Mouse (Mus musculus): ENCODE results near the gene Fmod. TPM values are rescaled to one million over a fixed set of nuclear protein-coding genes. Genes with fewer than 3 reads are reported as not detected.

The Fmod gene
- total and polyA plus RNA-seq, 2 experiments from 2014 or later = 14.2 to 19.6 TPM

DNA sequence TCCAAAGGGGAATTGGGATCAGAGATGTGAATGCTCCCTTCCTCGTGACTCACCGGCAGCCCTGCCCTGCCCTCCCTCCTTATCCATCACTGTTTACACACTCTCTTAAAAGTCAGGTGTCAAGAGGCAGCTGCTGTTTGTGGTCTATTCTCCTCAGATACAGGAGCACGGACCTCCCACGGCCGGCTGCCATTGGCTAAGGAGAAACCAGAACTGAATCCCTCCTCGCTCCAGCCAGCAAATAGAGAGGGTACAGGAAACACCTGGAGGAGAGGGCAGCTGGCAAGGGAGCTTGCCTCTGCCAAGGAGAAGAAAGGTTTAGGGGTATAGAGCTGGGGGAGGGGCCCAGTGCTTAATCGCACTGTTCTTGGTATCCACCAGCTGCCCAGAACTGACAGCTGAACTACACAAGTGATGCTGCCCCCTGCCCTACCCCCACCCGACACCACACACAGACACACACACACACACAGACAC lies 30.1 kb downstream of the Fmod start:
- no peaks in the 10 kb centered on the region for H3K36me3 ChIP-seq (ENCODE audit: insufficient read depth)
- H3K9ac ChIP-seq = no peak overlapping the region
- peaks cover 6% of the 10 kb centered on the region; the same call in 1 of the 2 replicates for H3K4me1 ChIP-seq (ENCODE audit: insufficient read depth)
- H3K27ac ChIP-seq (ENCODE audit: low read depth, low read length) = no peak overlapping the region
- no peak overlapping the region for H3K4me3 ChIP-seq (ENCODE audit: low read depth, low read length)
- no peak overlapping the region for H3K4me2 ChIP-seq (ENCODE audit: low read depth)
- TF ChIP-seq CTCF (IDR thresholded peaks at IDR 0.05; ENCODE audit: low read depth) = no peak
- DNase-seq (peak; percentile 20), ATAC-seq (peak; percentile 15; the same call in 1 of the 2 replicates)
- no peaks in the 10 kb centered on the region for H3K27me3 ChIP-seq (ENCODE audit: insufficient read depth, low read length)
- 10% methylated on average over 8 of the region's 8 CpGs for WGBS
- no peaks in the 10 kb centered on the region for H3K9me3 ChIP-seq (ENCODE audit: low read length)

DNA sequence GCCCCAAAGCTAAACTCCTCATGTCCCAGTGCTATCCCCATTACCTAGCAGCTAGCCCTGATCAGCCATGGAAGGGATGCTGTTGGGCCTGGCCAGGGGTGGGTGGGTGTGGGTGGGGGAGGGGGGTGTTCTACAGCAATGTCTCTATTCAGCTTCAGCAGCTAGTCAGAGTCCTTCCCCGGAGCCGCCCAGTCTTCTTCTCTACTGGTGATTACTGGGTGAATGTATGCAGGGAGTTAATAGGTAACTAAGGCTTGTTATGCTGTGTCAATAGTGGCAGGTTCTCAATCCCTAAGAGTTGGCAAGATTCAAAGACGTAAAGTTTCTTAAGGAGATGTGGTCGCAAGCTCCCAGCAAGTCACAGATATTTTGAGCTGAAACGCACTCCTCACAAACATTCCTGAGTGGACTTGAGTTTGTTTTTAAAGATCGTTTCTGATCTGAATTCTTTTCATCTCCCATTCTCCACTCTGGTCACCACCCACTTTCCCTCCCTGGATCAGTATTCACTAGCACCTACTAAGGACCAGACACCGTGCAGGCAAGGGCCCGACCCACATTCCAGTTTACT lies 33.1 kb downstream of the Fmod start:
- no peaks in the 10 kb centered on the region for H3K36me3 ChIP-seq (ENCODE audit: insufficient read depth)
- ATAC-seq (no peak), DNase-seq (no peak)
- TF ChIP-seq CTCF (IDR thresholded peaks at IDR 0.05; ENCODE audit: low read depth) = no peak
- WGBS = 42% methylated on average over 8 of the region's 8 CpGs
- no peak overlapping the region for H3K4me2 ChIP-seq (ENCODE audit: low read depth)
- no peaks in the 10 kb centered on the region for H3K9me3 ChIP-seq (ENCODE audit: low read length)
- no peak overlapping the region for H3K4me3 ChIP-seq (ENCODE audit: low read depth, low read length)
- H3K9ac ChIP-seq = no peak overlapping the region
- no peak overlapping the region for H3K27ac ChIP-seq (ENCODE audit: low read depth, low read length)
- H3K4me1 ChIP-seq (ENCODE audit: insufficient read depth) = no peaks in the 10 kb centered on the region
- no peaks in the 10 kb centered on the region for H3K27me3 ChIP-seq (ENCODE audit: insufficient read depth, low read length)

DNA sequence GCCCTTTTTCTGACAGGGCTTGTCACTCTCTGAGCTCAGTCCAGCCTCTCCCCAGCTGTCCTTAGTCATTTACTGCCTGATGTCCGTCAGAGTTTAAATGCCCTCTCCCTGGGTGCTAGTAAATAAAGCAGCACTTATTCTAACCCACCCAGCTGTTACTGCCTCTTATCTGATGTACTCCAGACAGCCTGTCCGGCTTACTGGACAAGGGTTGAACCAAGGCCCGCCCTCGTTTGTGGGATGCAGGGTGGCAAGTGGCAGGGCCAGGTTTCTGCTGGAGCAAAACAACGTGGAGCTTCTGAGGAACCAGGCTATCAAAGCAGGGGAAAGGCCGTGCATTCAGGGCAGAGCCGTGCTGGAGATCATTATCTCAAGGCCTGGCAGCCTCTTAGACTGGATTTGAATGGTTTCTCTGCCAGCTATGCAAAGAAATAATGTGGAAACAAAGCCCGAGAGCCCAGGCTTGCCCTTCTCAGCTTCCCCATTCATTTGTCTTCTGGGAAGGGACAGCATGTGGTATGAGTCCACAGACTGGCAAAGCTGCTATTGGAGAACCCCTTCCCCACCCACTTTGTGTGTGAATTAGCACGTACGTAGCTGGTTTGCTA lies 34.5 kb downstream of the Fmod start:
- H3K9ac ChIP-seq = no peak overlapping the region
- H3K4me2 ChIP-seq (ENCODE audit: low read depth) = no peak overlapping the region
- H3K4me3 ChIP-seq (ENCODE audit: low read depth, low read length) = no peak overlapping the region
- no peak for TF ChIP-seq CTCF (IDR thresholded peaks at IDR 0.05; ENCODE audit: low read depth)
- no peaks in the 10 kb centered on the region for H3K4me1 ChIP-seq (ENCODE audit: insufficient read depth)
- H3K27ac ChIP-seq (ENCODE audit: low read depth, low read length) = 0 out of 2 replicates have a peak overlapping the region, but pooled peaks have one; percentile 23
- no peak for DNase-seq
- ATAC-seq = peak; percentile 46
- H3K9me3 ChIP-seq (ENCODE audit: low read length) = no peaks in the 10 kb centered on the region
- no peaks in the 10 kb centered on the region for H3K27me3 ChIP-seq (ENCODE audit: insufficient read depth, low read length)
- no peaks in the 10 kb centered on the region for H3K36me3 ChIP-seq (ENCODE audit: insufficient read depth)
- 18% methylated on average over 10 of the region's 10 CpGs for WGBS

GRCm38 (mm10) chr1:134073061-134073564 lies 36.1 kb downstream of the Fmod start:
- 0 out of 2 replicates have a peak, but pooled peaks cover 3% of the 10 kb centered on the region for H3K4me1 ChIP-seq (ENCODE audit: insufficient read depth)

DNA sequence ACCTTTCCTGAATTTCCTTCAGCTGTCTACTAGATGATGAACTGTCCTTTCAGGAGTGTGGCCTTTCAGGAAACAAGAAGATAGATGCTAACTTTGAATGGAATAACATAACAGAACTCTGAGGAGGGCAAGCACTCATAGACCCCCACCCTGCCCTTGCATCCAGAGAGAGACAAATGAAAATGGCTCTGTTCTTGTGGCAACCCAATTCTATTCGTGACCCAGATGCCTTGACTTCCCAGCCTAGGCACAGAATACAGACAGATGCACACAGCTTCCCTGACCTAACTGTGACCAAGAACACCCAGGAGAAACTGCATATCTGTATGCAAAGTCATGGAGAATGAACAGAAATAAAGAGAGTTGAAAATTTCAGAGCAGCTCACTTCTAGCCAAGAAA lies 36.6 kb downstream of the Fmod start:
- Histone ChIP-seq H3K27ac (ENCODE audit: low read depth, low read length) (no peak overlapping the region), H3K36me3 (ENCODE audit: insufficient read depth) (no peaks in the 10 kb centered on the region), H3K4me3 (ENCODE audit: low read depth, low read length) (no peak overlapping the region), H3K4me2 (ENCODE audit: low read depth) (no peak overlapping the region), H3K9me3 (ENCODE audit: low read length) (no peaks in the 10 kb centered on the region), H3K4me1 (ENCODE audit: insufficient read depth) (0 out of 2 replicates have a peak, but pooled peaks cover 3% of the 10 kb centered on the region), H3K9ac (no peak overlapping the region), H3K27me3 (ENCODE audit: insufficient read depth, low read length) (no peaks in the 10 kb centered on the region)
- ATAC-seq = no peak
- 88% methylated on average over 1 of the region's 1 CpGs for WGBS
- no peak for DNase-seq
- no peak for TF ChIP-seq CTCF (IDR thresholded peaks at IDR 0.05; ENCODE audit: low read depth)

More at GRCm38 (mm10) chr1:134073061-134073564, 36.1 kb downstream of the Fmod start:
- Histone ChIP-seq H3K36me3 (ENCODE audit: insufficient read depth) (no peaks in the 10 kb centered on the region), H3K9ac (no peak overlapping the region), H3K9me3 (ENCODE audit: low read length) (no peaks in the 10 kb centered on the region), H3K27ac (ENCODE audit: low read depth, low read length) (no peak overlapping the region), H3K4me3 (ENCODE audit: low read depth, low read length) (no peak overlapping the region), H3K4me2 (ENCODE audit: low read depth) (no peak overlapping the region), H3K27me3 (ENCODE audit: insufficient read depth, low read length) (no peaks in the 10 kb centered on the region)
- ATAC-seq (no peak), DNase-seq (no peak)
- WGBS = 79% methylated on average over 6 of the region's 6 CpGs
- no peak for TF ChIP-seq CTCF (IDR thresholded peaks at IDR 0.05; ENCODE audit: low read depth)

DNA sequence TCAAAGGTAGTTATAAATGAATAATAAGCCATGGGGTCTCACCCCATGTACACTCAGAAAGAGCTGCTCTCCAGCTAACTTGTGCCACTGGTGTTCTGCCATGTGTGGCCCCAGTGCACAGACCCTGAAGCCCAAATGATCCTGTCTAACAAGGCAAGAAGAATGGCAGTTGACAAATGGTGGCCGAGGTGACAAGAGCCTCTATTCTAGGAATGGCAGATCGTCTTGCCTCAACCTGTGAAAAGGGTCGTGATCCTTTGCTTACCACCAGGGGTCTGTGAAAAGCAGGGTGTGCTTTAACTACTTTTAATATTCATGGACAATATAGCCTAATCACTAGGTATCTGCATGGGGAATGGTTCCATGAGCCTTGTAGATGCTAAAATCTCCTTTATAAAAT lies 37.1 kb downstream of the Fmod start:
- 47% methylated on average over 3 of the region's 3 CpGs for WGBS

GRCm38 (mm10) chr1:134074606-134075005 lies 37.6 kb downstream of the Fmod start:
- no peak overlapping the region for H3K9ac ChIP-seq
- TF ChIP-seq CTCF (IDR thresholded peaks at IDR 0.05; ENCODE audit: low read depth) = no peak
- no peak overlapping the region for H3K4me2 ChIP-seq (ENCODE audit: low read depth)
- 0 out of 2 replicates have a peak, but pooled peaks cover 3% of the 10 kb centered on the region for H3K4me1 ChIP-seq (ENCODE audit: insufficient read depth)
- no peaks in the 10 kb centered on the region for H3K9me3 ChIP-seq (ENCODE audit: low read length)
- no peak for ATAC-seq
- no peaks in the 10 kb centered on the region for H3K36me3 ChIP-seq (ENCODE audit: insufficient read depth)
- no peak for DNase-seq
- no peak overlapping the region for H3K27ac ChIP-seq (ENCODE audit: low read depth, low read length)
- 86% methylated on average over 10 of the region's 10 CpGs for WGBS
- no peak overlapping the region for H3K4me3 ChIP-seq (ENCODE audit: low read depth, low read length)
- H3K27me3 ChIP-seq (ENCODE audit: insufficient read depth, low read length) = no peaks in the 10 kb centered on the region

More for the DNA sequence above, 37.1 kb downstream of the Fmod start:
- no peak overlapping the region for H3K27ac ChIP-seq (ENCODE audit: low read depth, low read length)
- ATAC-seq (no peak), DNase-seq (no peak)
- H3K36me3 ChIP-seq (ENCODE audit: insufficient read depth) = no peaks in the 10 kb centered on the region
- no peak for TF ChIP-seq CTCF (IDR thresholded peaks at IDR 0.05; ENCODE audit: low read depth)
- H3K9ac ChIP-seq = no peak overlapping the region
- H3K27me3 ChIP-seq (ENCODE audit: insufficient read depth, low read length) = no peaks in the 10 kb centered on the region
- no peaks in the 10 kb centered on the region for H3K9me3 ChIP-seq (ENCODE audit: low read length)
- H3K4me1 ChIP-seq (ENCODE audit: insufficient read depth) = 0 out of 2 replicates have a peak, but pooled peaks cover 3% of the 10 kb centered on the region
- H3K4me3 ChIP-seq (ENCODE audit: low read depth, low read length) = no peak overlapping the region
- H3K4me2 ChIP-seq (ENCODE audit: low read depth) = no peak overlapping the region
